Mouse (Mus musculus) urinary bladder, adult 2 months (tissue): ENCODE measurements around the gene Letm1. TPM values are rescaled to one million over a fixed set of nuclear protein-coding genes. Genes with fewer than 3 reads are reported as not detected.

Experiments used
- DNase-seq: peaks from one replicate; pipeline ENCODE4 v3.0.0; 2022; ENCODE audit warnings: low spot score
- polyA plus RNA-seq: library from polyadenylated mRNA; depleted of rRNA; stranded (reverse); fragments of >200 nt; gene quantifications from 2 replicates; pipeline ENCODE4 v1.2.3, GENCODE M21; 2012

Letm1 gene
- polyA plus RNA-seq, 1 experiment, result 30.2 TPM

- DNase-seq, result no peak
Measured at GRCm38 (mm10) chr5:33738341-33738740, 44.3 kb downstream of the Letm1 start.

- peak; percentile 65 for DNase-seq
Measured at GRCm38 (mm10) chr5:33737903-33738321, 44.7 kb downstream of the Letm1 start.

GRCm38 (mm10) chr5:33736230-33736629 lies 46.4 kb downstream of the Letm1 start:
- DNase-seq, result no peak

GRCm38 (mm10) chr5:33735412-33736092 lies 47.1 kb downstream of the Letm1 start:
- no peak for DNase-seq

DNA sequence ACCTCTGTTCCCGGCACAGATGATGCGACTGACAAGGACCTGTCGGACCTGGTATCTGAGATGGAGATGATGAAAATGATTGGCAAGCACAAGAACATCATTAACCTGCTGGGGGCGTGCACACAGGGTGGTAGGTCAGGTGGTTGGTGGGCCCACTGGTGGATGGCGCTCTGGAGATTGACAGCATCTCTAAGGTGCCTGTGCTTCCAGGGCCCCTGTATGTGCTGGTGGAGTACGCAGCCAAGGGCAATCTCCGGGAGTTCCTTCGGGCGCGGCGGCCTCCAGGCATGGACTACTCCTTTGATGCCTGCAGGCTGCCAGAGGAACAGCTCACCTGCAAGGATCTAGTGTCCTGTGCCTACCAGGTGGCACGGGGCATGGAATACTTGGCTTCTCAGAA lies 48.8 kb downstream of the Letm1 start:
- no peak for DNase-seq

- DNase-seq, result no peak
Measured at GRCm38 (mm10) chr5:33731051-33731450, 51.6 kb downstream of the Letm1 start.

GRCm38 (mm10) chr5:33730516-33730915 lies 52.1 kb downstream of the Letm1 start:
- DNase-seq, result no peak

DNA sequence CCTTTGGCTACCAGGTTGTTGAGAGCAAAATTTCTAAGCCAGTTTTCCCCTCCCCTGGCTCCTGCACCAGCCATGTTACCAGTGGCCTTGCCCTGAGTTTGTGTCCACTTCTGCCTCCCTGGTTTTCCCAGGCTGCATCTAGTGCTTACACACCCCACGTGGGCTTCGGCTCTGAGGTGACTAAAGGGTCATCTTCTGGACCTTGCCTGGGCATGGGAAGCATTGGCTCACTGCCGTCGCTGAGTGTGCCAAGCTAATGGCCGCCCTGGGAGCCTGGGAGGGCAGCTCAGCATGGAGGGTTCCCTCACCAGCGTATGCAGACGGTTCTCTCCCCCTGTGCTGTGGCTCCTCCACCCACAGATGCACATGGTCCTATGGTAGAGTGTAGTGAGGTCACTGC lies 53.8 kb downstream of the Letm1 start:
- DNase-seq, result no peak

GRCm38 (mm10) chr5:33726891-33727290 lies 55.7 kb downstream of the Letm1 start:
- no peak for DNase-seq

GRCm38 (mm10) chr5:33726081-33726647 lies 56.5 kb downstream of the Letm1 start:
- DNase-seq, result no peak

GRCm38 (mm10) chr5:33723641-33724465 lies 58.8 kb downstream of the Letm1 start:
- DNase-seq, result no peak

DNA sequence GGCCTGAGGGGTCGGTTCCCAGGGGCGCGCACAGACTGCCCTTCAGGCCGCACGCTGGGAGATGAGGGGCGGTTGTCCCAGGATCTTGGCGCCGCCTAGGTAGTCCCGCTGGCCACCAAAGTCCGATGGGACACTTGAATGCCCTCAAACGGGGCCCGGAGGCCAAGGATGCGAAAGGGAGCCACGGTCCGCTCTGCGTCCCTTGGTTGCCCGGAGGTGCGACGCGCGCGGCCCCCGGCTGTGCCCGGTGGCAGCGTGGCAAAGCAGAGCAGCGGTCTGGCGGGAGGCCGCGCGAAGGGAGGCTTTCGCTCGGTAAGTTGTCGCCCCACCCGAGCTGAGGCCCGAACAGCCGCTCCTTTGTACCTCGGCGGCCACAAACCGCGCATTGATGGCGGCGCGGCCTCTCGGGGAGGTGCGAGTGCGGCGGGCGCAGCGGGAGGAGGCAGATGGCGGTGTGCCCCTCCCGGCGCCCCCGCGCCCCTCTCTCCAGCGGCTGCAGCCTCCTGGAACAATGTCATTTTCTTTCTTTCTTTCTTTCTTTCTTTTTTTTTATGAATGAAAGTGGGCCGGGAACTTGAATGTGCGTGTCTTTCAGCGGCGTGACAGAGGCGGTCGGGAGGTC lies 59.5 kb downstream of the Letm1 start:
- no peak for DNase-seq

GRCm38 (mm10) chr5:33722266-33723018 lies 60.2 kb downstream of the Letm1 start:
- DNase-seq, result no peak

DNA sequence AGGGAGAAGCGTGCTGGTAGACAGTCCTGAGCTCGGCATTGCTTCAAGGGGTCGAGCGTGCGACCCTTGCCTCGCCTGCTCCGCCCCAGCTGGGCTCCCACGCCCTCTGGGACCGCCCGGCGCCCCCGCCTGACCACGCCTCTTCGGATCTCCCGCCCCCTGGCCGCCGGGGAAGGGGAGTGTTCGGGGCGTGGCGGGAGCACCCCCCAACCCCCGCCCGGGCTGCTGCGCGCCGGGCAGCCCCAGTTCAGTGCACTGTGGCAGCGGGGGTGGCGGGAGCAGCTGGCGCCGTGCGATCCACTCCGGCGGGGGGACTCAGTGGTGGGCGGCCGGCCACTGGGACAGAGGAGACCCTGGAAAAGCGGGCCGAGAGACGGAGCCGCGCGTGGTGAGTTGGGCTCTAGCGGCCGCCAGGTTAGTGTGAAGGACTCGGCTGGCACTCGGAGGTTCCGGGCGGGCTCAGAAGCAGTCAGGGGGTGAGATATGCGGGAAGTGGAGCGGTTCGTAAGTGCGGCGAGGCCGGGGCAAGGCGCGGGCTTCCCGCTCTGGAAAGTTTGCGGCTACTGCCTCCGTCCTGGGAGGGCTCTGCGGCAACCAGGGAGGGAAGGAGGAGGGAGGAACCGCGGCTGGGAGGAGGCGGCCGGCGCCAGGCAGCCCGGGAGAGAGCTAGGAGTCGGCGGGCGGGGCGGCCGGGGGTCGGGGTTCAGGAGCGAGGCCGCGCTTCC lies 60.9 kb downstream of the Letm1 start, which contains the start of gene Fgfr3:
Fgfr3 (plus strand) TSS at position 134 of the 725 bp plus-strand sequence.
- DNase-seq, result peak; percentile 75

GRCm38 (mm10) chr5:33720852-33721490 lies 61.6 kb downstream of the Letm1 start:
- DNase-seq, result no peak

DNA sequence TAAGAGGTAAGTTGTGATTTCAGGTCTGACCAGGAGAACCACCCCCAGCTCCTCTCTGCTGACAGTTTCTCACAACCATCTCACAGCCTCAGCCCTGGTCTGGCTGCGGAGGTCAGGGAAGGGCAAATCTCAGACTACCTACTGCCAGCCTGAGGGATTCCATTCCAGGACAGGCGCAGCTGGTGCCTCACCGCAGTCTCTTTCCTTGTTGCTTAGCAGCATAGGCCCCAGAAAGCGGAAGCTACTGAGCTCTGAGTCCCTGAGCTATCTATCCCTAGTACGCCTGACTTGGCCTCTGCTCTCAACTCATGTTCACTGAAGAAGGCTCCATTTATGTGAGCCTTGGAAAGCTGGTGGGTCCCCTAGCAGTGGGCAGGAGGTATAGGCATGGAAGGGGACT lies 64.2 kb downstream of the Letm1 start:
- no peak for DNase-seq

DNA sequence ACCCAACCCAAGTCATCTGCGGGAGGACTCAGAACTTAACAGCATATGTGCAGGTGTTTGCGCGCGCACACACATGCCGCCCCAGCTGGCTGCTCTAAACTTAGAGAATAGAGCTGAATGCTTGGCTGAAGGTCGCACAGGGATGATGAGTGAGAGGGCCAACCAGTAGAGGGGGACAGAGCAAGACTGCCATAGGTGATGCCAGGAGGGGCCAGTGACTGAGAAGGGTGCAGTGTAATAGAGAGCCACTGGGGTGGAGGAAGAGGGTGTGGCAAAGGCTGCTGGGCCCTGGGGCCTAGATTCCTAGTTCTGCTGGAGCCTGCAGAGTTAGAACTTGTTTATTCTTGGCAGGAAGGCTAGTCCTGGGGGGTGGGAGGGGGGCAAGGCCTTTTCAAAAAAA lies 66.2 kb downstream of the Letm1 start:
- DNase-seq, result no peak

DNA sequence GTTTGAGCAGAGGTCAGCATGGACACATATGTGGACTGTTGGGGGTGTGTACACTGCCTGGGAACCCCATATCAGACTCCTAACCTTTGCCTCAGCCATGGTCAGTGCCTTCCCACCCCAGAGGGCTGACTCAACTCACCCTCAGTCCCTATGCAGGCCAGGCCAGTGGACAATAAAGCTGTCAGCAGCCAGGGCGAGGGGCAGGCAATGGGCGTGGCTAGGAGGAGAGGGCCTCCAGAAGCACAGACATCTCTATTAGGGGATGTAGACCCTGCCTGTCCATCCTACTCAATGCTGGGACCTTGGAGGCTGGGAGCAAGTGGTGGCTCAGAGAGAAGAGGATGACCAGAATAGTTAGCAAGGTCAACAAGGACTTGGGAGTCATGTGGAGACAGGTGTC lies 67.4 kb downstream of the Letm1 start:
- no peak for DNase-seq

DNA sequence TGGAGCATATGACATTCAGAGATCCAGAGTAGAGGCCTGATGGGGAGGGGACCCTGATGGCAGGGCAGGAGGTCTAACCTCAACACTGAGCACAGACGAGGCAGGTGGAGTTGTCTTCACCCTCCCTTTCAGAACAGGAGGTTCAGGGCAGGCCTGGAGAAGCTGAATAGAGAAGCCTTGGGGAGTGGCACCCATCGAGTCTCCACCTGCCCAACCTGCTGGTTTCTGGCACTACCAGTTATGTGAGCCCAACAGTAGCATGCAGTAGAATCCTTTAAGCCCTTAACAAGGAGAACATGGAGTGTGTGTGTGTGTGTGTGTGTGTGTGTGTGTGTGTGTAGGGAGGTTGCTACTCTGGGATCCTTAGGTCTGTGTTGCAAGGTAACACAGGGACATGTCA lies 70.1 kb downstream of the Letm1 start:
- DNase-seq, result no peak

- no peak for DNase-seq
Measured at GRCm38 (mm10) chr5:33709037-33709436, 73.6 kb downstream of the Letm1 start.
